11 mouse cellular contexts compared by ENCODE assay signal in the genomic region with DNA sequence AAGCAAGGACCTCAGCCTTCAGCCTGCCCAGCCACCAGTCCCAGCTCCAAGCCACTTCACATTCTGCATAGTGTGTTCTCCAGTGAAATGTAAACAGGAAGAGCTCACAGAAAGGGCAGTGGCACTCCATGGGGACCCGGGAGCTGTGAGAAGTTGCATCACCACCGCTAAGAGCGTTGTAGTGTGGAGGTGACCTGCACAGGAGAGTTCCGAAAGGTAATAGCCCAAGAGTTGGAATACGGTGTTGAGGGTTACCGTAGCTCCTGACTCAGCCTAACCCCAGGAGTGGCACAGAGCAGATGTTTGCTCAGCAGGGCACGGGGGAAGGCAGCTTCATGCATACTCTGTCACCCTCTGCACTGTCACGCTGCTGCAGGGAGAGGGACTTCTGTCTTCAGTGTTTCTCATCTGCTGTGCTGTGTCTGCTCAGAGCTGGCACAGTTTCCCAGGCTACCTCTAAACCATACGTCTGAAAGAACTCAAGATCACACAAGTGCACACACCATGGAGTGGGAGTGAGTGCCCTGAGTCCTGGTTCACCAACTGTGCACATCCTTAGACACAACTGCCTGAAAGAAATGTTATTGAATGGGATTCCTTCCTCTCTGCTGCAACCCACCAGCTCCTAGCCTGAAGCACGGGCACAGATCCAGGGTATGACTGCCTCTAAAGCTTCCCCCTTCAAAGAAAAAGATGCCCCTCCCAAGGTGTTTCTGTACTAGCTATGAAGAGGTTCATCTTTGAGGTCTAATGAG.
A peak's percentile ranks its signal among the peaks of the same experiment; 100 is the strongest.
DNase-seq lines count a peak whose midpoint lies in the region; ATAC-seq and TF ChIP-seq lines count a peak whose summit lies in the region.
"Had no signal": no experiment of that assay in that cellular context is flagged by ENCODE, and none has a peak within 500 bp of the region (broad histone marks: within the 10 kb centered on the region; RNA-seq: fewer than 3 reads in every experiment).

No protein-coding gene starts in this region.

- peak overlapping the region; percentile 89 for H3K27ac ChIP-seq in layer of hippocampus, adult 2 months
- peak overlapping the region; percentile 73; the same call in 1 of the 2 replicates for H3K27ac ChIP-seq in heart, postnatal 0 days (ENCODE audit: low read depth)
- H3K27ac ChIP-seq in liver, adult 2 months (replicated peaks; ENCODE audit: insufficient read depth, low read depth, low read length), result peak overlapping the region; percentile 39
- H3K27ac ChIP-seq: neural tube, embryonic 12.5 days had no signal

- TF ChIP-seq CTCF in layer of hippocampus, adult 2 months (conservative IDR thresholded peaks at IDR 0.05), result no peak
- no peak for TF ChIP-seq CTCF in heart, postnatal 0 days (IDR thresholded peaks at IDR 0.05; ENCODE audit: low read depth)
- TF ChIP-seq CTCF in liver, adult 2 months (IDR thresholded peaks at IDR 0.05; ENCODE audit: low read depth, low read length), result no peak

- no peak for TF ChIP-seq POLR2A in liver, adult 2 months (IDR thresholded peaks at IDR 0.05; ENCODE audit: extremely low read depth, insufficient read depth, low read length)

- DNase-seq in layer of hippocampus, adult 2 months (ENCODE audit: low spot score in 2 of 2), result no peak
- DNase-seq in layer of hippocampus, adult 9-10 months (ENCODE audit: low spot score), result no peak
- no peak for DNase-seq in heart, postnatal 0 days (ENCODE audit: low spot score)
- DNase-seq in liver, adult 2 months (ENCODE audit: extremely low read depth, low read depth, low spot score), result peak; percentile 79
- DNase-seq in natural killer cell, adult 2 months (ENCODE audit: low spot score in 2 of 2), result no peak
- no peak for DNase-seq in gastrocnemius, postnatal 4 days (ENCODE audit: low spot score in 2 of 2)
- DNase-seq: cerebellum, adult 8-10 months had no signal

- H3K36me3 ChIP-seq in heart, postnatal 0 days (replicated peaks; ENCODE audit: control insufficient read depth, insufficient read depth, low read length), result no peaks in the 10 kb centered on the region
- H3K36me3 ChIP-seq in liver, adult 2 months (ENCODE audit: control insufficient read depth, insufficient read depth, low read length), result no peaks in the 10 kb centered on the region
- H3K36me3 ChIP-seq: G1E; neural tube, embryonic 12.5 days had no signal

- no peaks in the 10 kb centered on the region for H3K27me3 ChIP-seq in heart, postnatal 0 days (ENCODE audit: control insufficient read depth, insufficient read depth, low read length)
- no peaks in the 10 kb centered on the region for H3K27me3 ChIP-seq in liver, adult 2 months (ENCODE audit: control insufficient read depth, insufficient read depth, low read length)
- H3K27me3 ChIP-seq: neural tube, embryonic 12.5 days had no signal

- no peak for ATAC-seq in heart, postnatal 0 days (ENCODE audit: insufficient read depth, low read depth)
- ATAC-seq in megakaryocyte progenitor cell, adult 5-6 weeks (replicated peaks; ENCODE audit: poor library complexity), result peak; percentile 63; the same call in 1 of the 2 replicates
- ATAC-seq in activated CD4-positive, CD25-positive, alpha-beta regulatory T cell, adult 4 months, result no peak

- no peaks in the 10 kb centered on the region for H3K9me3 ChIP-seq in heart, postnatal 0 days (replicated peaks; ENCODE audit: control insufficient read depth, low read length)
- H3K9me3 ChIP-seq: neural tube, embryonic 12.5 days had no signal

- 65% methylated on average over 10 of the region's 10 CpGs for WGBS in heart, postnatal 0 days
- 15% methylated on average over 10 of the region's 10 CpGs for WGBS in liver, adult 2 months

- H3K9ac ChIP-seq in heart, postnatal 0 days (replicated peaks; ENCODE audit: low read depth, low read length), result no peak overlapping the region
- peak overlapping the region; percentile 13 for H3K9ac ChIP-seq in liver, adult 2 months (ENCODE audit: low read depth, low read length)
- H3K9ac ChIP-seq: neural tube, embryonic 12.5 days had no signal

- TF ChIP-seq EP300 in heart, postnatal 0 days (IDR thresholded peaks at IDR 0.05; ENCODE audit: low read depth), result no peak

- no peak overlapping the region for H3K4me3 ChIP-seq in layer of hippocampus, adult 2 months
- H3K4me3 ChIP-seq in heart, postnatal 0 days (ENCODE audit: low read depth, low read length), result no peak overlapping the region
- no peak overlapping the region for H3K4me3 ChIP-seq in liver, adult 2 months (ENCODE audit: insufficient read depth, low read depth, low read length)
- H3K4me3 ChIP-seq: neural tube, embryonic 12.5 days had no signal

- peaks cover 37% of the 10 kb centered on the region for H3K4me1 ChIP-seq in heart, postnatal 0 days (ENCODE audit: control insufficient read depth, insufficient read depth)
- H3K4me1 ChIP-seq in liver, adult 2 months (ENCODE audit: control insufficient read depth, insufficient read depth, low read length), result peaks cover 32% of the 10 kb centered on the region

- H3K4me2 ChIP-seq in heart, postnatal 0 days (ENCODE audit: low read depth, low read length), result no peak overlapping the region
- H3K4me2 ChIP-seq: neural tube, embryonic 12.5 days had no signal

- H3K79me2 ChIP-seq in liver, adult 2 months (ENCODE audit: control insufficient read depth, insufficient read depth, low read length), result no peaks in the 10 kb centered on the region

Comparison
In these comparisons a context has a peak if more than half of its experiments do, and no peak if none do; other contexts are left out.
1. H3K27ac ChIP-seq: peak in every context shown above with its lines; median percentile 89 in layer of hippocampus, adult 2 months; 73 in heart, postnatal 0 days; 39 in liver, adult 2 months.